Mouse (Mus musculus) layer of hippocampus, adult 18-20 months (tissue): ENCODE results near the gene Foxf2. TPM values are rescaled to one million over a fixed set of nuclear protein-coding genes. Genes with fewer than 3 reads are reported as not detected.

ENCODE experiments used
- microRNA-seq, 2 experiments: library from miRNA; unstranded; fragments of <30 nt; microRNA quantifications; one replicate each; pipeline ENCODE4 v1.2.0; 2021
- total RNA-seq, 2 experiments: library from RNA; stranded (reverse); gene quantifications; 2 replicates each; pipeline ENCODE4 v1.2.3; 2021

Gene Foxf2
- total RNA-seq, 2 experiments from 2014 or later, result 4.0 to 5.5 TPM

Small RNA genes within 50 kb of the gene (microRNA-seq; reads per million reads assigned to microRNA genes)
- 0 reads per million in 2 experiments for gene Gm27516

Other genes starting within 250 kb of the Foxf2 start
- 1 to 10 TPM; 2.0 to 2.6 TPM for gene Foxq1, start 69.7 kb upstream of the Foxf2 start, total RNA-seq
- gene A530084C06Rik, start 66.5 kb upstream of the Foxf2 start, total RNA-seq, result under 1 TPM; 0.48 to 0.92 TPM
- gene Foxc1, start 180.8 kb downstream of the Foxf2 start, total RNA-seq, result 1 to 10 TPM; 3.1 to 3.3 TPM